Mouse (Mus musculus) forebrain, embryonic 10.5 days (tissue): ENCODE data around the gene Grhl3. TPM values are rescaled to one million over a fixed set of nuclear protein-coding genes. Genes with fewer than 3 reads are reported as not detected.
"Not testable (repeated sequence)": the region's sequence is repeated elsewhere in the genome, so short reads cannot be mapped to it uniquely, and the experiment has no call there.

Experiments
- DNase-seq: peaks from one replicate; pipeline ENCODE4 v3.0.0-alpha.2; 2017; ENCODE audit warnings: low spot score; ENCODE audit errors: extremely low spot score
- H3K27ac ChIP-seq: fragments of 300-500 bp; sonication (generic); 2 replicates; pipeline ENCODE4 v1.5.1; 2016; ENCODE audit warnings: mild to moderate bottlenecking
- H3K27me3 ChIP-seq: fragments of 300-500 bp; sonication (generic); 2 replicates; pipeline ENCODE4 v1.6.1; 2016; ENCODE audit warnings: mild to moderate bottlenecking; ENCODE audit not compliant: poor library complexity, severe bottlenecking
- H3K36me3 ChIP-seq: fragments of 300-500 bp; sonication (generic); replicated peaks from 2 replicates; pipeline ENCODE4 v1.6.1; 2016; ENCODE audit warnings: mild to moderate bottlenecking, moderate library complexity
- H3K4me1 ChIP-seq: fragments of 300-500 bp; sonication (generic); 2 replicates; pipeline ENCODE4 v1.6.1; 2016
- H3K4me3 ChIP-seq: fragments of 300-500 bp; sonication (generic); 2 replicates; pipeline ENCODE4 v1.5.1; 2016; ENCODE audit warnings: mild to moderate bottlenecking, moderate library complexity
- H3K9me3 ChIP-seq: fragments of 300-500 bp; sonication (generic); 2 replicates; pipeline ENCODE4 v1.6.1; 2016; ENCODE audit warnings: mild to moderate bottlenecking, moderate library complexity
- WGBS: fragments of 180-500 bp; shearing (Covaris S2); methylation state at CpG from one replicate; pipeline ENCODE4 v1.1.7; 2016; 5-methylcytosine and 5-hydroxymethylcytosine counted together
- polyA plus RNA-seq: library from polyadenylated mRNA; unstranded; fragments of >200 nt; fragmentation: Nextera tagmentation; extraction: Ambion mirVana; gene quantifications from 2 replicates; pipeline ENCODE4 v1.2.1, GENCODE M21; 2016

Grhl3 gene
- 3.4 and 3.9 TPM in 2 replicates for polyA plus RNA-seq

GRCm38 (mm10) chr4:135573251-135573808, at the start of gene Grhl3:
Grhl3 (minus strand) TSS chr4:135573630.
- H3K27me3 ChIP-seq: peaks cover 86% of the 10 kb centered on the region

GRCm38 (mm10) chr4:135622290-135622689, 48.9 kb upstream of the Grhl3 start:
- Histone ChIP-seq H3K4me3 (no peak overlapping the region), H3K27ac (no peak overlapping the region), H3K9me3 (peaks cover 13% of the 10 kb centered on the region; the same call in 1 of the 2 replicates), H3K27me3 (peaks cover 22% of the 10 kb centered on the region), H3K4me1 (peaks cover 18% of the 10 kb centered on the region), H3K36me3 (no peaks in the 10 kb centered on the region)
- 93% methylated on average over 10 of the region's 10 CpGs for WGBS
- no peak for DNase-seq

More at GRCm38 (mm10) chr4:135573251-135573808, at the start of gene Grhl3:
- DNase-seq: peak; percentile 46
- H3K36me3 ChIP-seq: no peaks in the 10 kb centered on the region
- H3K27ac ChIP-seq: peak within 1 kb of the TSS; percentile 36; the same call in 1 of the 2 replicates
- H3K4me3 ChIP-seq: peak within 1 kb of the TSS; percentile 51
- H3K4me1 ChIP-seq: peaks cover 63% of the 10 kb centered on the region
- under 1% methylated on average over 31 of the region's 31 CpGs for WGBS
- no peaks in the 10 kb centered on the region for H3K9me3 ChIP-seq

- H3K27ac ChIP-seq: no peak overlapping the region
- H3K36me3 ChIP-seq: no peaks in the 10 kb centered on the region
- H3K4me3 ChIP-seq: no peak overlapping the region
- H3K4me1 ChIP-seq: peaks cover 25% of the 10 kb centered on the region
- peaks cover 33% of the 10 kb centered on the region for H3K27me3 ChIP-seq
- WGBS: 92% methylated on average over 3 of the region's 3 CpGs
- H3K9me3 ChIP-seq: peaks cover 13% of the 10 kb centered on the region; the same call in 1 of the 2 replicates
- DNase-seq: no peak
These were observed 47.0 kb upstream of the Grhl3 start for GRCm38 (mm10) chr4:135620461-135620860.

GRCm38 (mm10) chr4:135617783-135618470, 44.5 kb upstream of the Grhl3 start:
- H3K9me3 ChIP-seq: peaks cover 13% of the 10 kb centered on the region; the same call in 1 of the 2 replicates
- 18% methylated on average over 16 of the region's 16 CpGs for WGBS
- DNase-seq: no peak
- H3K27me3 ChIP-seq: peaks cover 33% of the 10 kb centered on the region
- peaks cover 20% of the 10 kb centered on the region for H3K4me1 ChIP-seq
- no peak overlapping the region for H3K4me3 ChIP-seq
- no peak overlapping the region for H3K27ac ChIP-seq
- no peaks in the 10 kb centered on the region for H3K36me3 ChIP-seq

- Histone ChIP-seq H3K27ac (no peak overlapping the region), H3K36me3 (no peaks in the 10 kb centered on the region), H3K4me1 (peaks cover 19% of the 10 kb centered on the region), H3K4me3 (no peak overlapping the region), H3K27me3 (peaks cover 33% of the 10 kb centered on the region), H3K9me3 (peaks cover 13% of the 10 kb centered on the region; the same call in 1 of the 2 replicates)
- no peak for DNase-seq
- WGBS: 36% methylated on average over 4 of the region's 4 CpGs
These were observed 43.6 kb upstream of the Grhl3 start for GRCm38 (mm10) chr4:135617038-135617437.

GRCm38 (mm10) chr4:135615307-135615706, 41.9 kb upstream of the Grhl3 start:
- H3K27ac ChIP-seq, DNase-seq, H3K36me3 ChIP-seq: not testable (repeated sequence)
- peaks cover 19% of the 10 kb centered on the region for H3K4me1 ChIP-seq
- WGBS: 65% methylated on average over 5 of the region's 5 CpGs
- H3K4me3 ChIP-seq: peak overlapping the region; percentile 8; the same call in 1 of the 2 replicates
- H3K27me3 ChIP-seq: peaks cover 33% of the 10 kb centered on the region
- peaks cover 24% of the 10 kb centered on the region for H3K9me3 ChIP-seq

GRCm38 (mm10) chr4:135609986-135610385, 36.6 kb upstream of the Grhl3 start:
- Histone ChIP-seq H3K4me3 (no peak overlapping the region), H3K27me3 (no peaks in the 10 kb centered on the region), H3K27ac (no peak overlapping the region), H3K9me3 (peaks cover 20% of the 10 kb centered on the region), H3K4me1 (no peaks in the 10 kb centered on the region), H3K36me3 (no peaks in the 10 kb centered on the region)
- 70% methylated on average over 2 of the region's 2 CpGs for WGBS
- DNase-seq: no peak

- no peak for DNase-seq
- 86% methylated on average over 18 of the region's 18 CpGs for WGBS
- Histone ChIP-seq H3K4me1 (0 out of 2 replicates have a peak, but pooled peaks cover 6% of the 10 kb centered on the region), H3K27ac (no peak overlapping the region), H3K9me3 (peaks cover 20% of the 10 kb centered on the region), H3K36me3 (no peaks in the 10 kb centered on the region), H3K4me3 (no peak overlapping the region), H3K27me3 (no peaks in the 10 kb centered on the region)
These were observed 34.8 kb upstream of the Grhl3 start for GRCm38 (mm10) chr4:135607979-135608885.

- no peaks in the 10 kb centered on the region for H3K36me3 ChIP-seq
- WGBS: 85% methylated on average over 7 of the region's 7 CpGs
- peaks cover 14% of the 10 kb centered on the region for H3K9me3 ChIP-seq
- H3K27me3 ChIP-seq: no peaks in the 10 kb centered on the region
- 0 out of 2 replicates have a peak, but pooled peaks cover 6% of the 10 kb centered on the region for H3K4me1 ChIP-seq
- H3K4me3 ChIP-seq: no peak overlapping the region
- H3K27ac ChIP-seq: no peak overlapping the region
- DNase-seq: no peak
These were observed 32.8 kb upstream of the Grhl3 start for GRCm38 (mm10) chr4:135606271-135606670.

- H3K9me3 ChIP-seq: no peaks in the 10 kb centered on the region
- DNase-seq: no peak
- H3K36me3 ChIP-seq: no peaks in the 10 kb centered on the region
- 0 out of 2 replicates have a peak, but pooled peaks cover 7% of the 10 kb centered on the region for H3K4me1 ChIP-seq
- H3K27ac ChIP-seq: no peak overlapping the region
- H3K4me3 ChIP-seq: no peak overlapping the region
- 90% methylated on average over 3 of the region's 3 CpGs for WGBS
- H3K27me3 ChIP-seq: no peaks in the 10 kb centered on the region
These were observed 28.1 kb upstream of the Grhl3 start for GRCm38 (mm10) chr4:135601530-135601929.

GRCm38 (mm10) chr4:135599497-135600182, 26.2 kb upstream of the Grhl3 start:
- Histone ChIP-seq H3K27me3 (no peaks in the 10 kb centered on the region), H3K9me3 (no peaks in the 10 kb centered on the region), H3K27ac (no peak overlapping the region), H3K4me3 (no peak overlapping the region), H3K4me1 (peaks cover 18% of the 10 kb centered on the region), H3K36me3 (no peaks in the 10 kb centered on the region)
- no peak for DNase-seq
- WGBS: 82% methylated on average over 7 of the region's 7 CpGs

- WGBS: 78% methylated on average over 1 of the region's 2 CpGs
- no peaks in the 10 kb centered on the region for H3K9me3 ChIP-seq
These were observed 25.6 kb upstream of the Grhl3 start for GRCm38 (mm10) chr4:135598998-135599397.

More at GRCm38 (mm10) chr4:135598998-135599397, 25.6 kb upstream of the Grhl3 start:
- no peaks in the 10 kb centered on the region for H3K36me3 ChIP-seq
- peaks cover 13% of the 10 kb centered on the region for H3K4me1 ChIP-seq
- no peak overlapping the region for H3K27ac ChIP-seq
- no peaks in the 10 kb centered on the region for H3K27me3 ChIP-seq
- DNase-seq: no peak
- no peak overlapping the region for H3K4me3 ChIP-seq
